Mouse (Mus musculus): Measurements from ENCODE around the gene Gm11114.

DNA sequence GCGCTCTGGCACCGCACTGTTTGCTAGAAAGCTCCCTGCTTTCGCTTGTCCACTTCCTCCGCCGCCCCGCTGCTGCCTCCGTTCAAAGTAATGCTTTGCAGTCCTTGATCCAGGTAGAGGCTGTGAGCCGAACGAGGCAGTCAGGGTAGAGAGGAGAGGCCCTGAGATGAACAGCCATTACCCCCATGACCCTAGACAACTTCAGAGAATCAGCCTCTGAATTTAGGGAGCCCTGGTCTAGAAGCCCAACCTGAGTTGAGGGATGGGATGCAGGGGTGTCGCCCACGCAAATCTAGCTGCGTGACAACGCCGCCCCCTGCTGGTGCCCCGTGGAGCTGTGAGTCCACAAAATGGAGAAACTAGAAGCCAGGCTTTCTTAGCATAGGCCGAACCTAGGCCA is 15.7 kb downstream of the Gm11114 start:
- no peak for TF ChIP-seq MAX (IDR thresholded peaks at IDR 0.05)
- TF ChIP-seq MYOD1 (IDR thresholded peaks at IDR 0.05; ENCODE audit: control insufficient read depth, insufficient read length, low read depth) = no peak
- peak; percentile 85 for TF ChIP-seq CTCF (IDR thresholded peaks at IDR 0.05; ENCODE audit: control insufficient read depth, insufficient read depth, insufficient read length)
- no peak for TF ChIP-seq USF1 (IDR thresholded peaks at IDR 0.05; ENCODE audit: low read depth)
- no peak for TF ChIP-seq CEBPB (IDR thresholded peaks at IDR 0.05; ENCODE audit: low read depth)
- no peak for TF ChIP-seq MYOG (IDR thresholded peaks at IDR 0.05; ENCODE audit: control insufficient read depth, extremely low read depth, insufficient read length)
